ENCODE assay signal across 9 mouse cellular contexts in the genomic region with DNA sequence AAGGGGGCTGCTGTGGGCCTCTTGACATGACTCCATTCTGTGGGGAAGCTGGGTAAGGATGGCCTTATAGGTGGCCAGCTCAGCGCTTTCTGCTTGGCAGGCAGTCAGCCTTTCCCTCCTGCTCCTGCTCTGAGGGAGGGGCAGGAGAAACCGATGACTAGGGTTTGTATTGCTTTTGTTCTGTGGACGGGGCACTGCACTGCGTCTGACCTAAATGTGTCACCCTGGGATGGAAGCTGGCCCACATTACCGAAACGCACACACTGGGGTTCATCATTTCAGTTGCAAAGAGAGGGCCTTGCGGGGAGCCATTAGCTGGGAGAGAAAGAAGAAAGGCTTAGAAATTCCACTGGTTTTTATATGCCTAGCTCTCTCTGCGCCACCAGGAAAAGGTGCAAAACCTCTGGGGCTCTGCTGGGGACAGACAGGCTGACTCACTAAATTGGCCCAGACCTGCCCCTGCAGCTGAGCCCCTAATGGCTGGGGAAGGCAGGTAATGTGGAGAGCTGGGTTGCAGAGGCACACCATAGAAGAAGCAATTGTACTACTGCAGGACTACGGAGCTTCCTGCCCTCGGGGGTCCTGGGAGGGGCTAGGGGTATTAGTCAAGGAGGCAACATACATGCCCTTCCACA. TPM values are rescaled to one million over a fixed set of nuclear protein-coding genes. Genes with fewer than 3 reads are reported as not detected.
A peak's percentile ranks its signal among the peaks of the same experiment; 100 is the strongest.
DNase-seq lines count a peak whose midpoint lies in the region; ATAC-seq and TF ChIP-seq lines count a peak whose summit lies in the region.
"Had no signal": no experiment of that assay in that cellular context is flagged by ENCODE, and none has a peak within 500 bp of the region (broad histone marks: within the 10 kb centered on the region; RNA-seq: fewer than 3 reads in every experiment).

No protein-coding gene starts in this region.

- no peak for TF ChIP-seq POLR2A in brain, embryonic 14.5 days (IDR thresholded peaks at IDR 0.05; ENCODE audit: borderline replicate concordance, extremely low read depth, insufficient read depth, insufficient read length, poor library complexity, severe bottlenecking)

- H3K9ac ChIP-seq in heart, embryonic 13.5 days = peak overlapping the region; percentile 41
- no peak overlapping the region for H3K9ac ChIP-seq in midbrain, embryonic 12.5 days (replicated peaks)

- peak overlapping the region; percentile 39 for H3K4me2 ChIP-seq in heart, embryonic 13.5 days
- peak overlapping the region; percentile 15; the same call in 1 of the 2 replicates for H3K4me2 ChIP-seq in midbrain, embryonic 12.5 days (replicated peaks)

- no peaks in the 10 kb centered on the region for H3K27me3 ChIP-seq in heart, embryonic 13.5 days (replicated peaks)
- no peaks in the 10 kb centered on the region for H3K27me3 ChIP-seq in midbrain, embryonic 12.5 days

- peak; percentile 45 for DNase-seq in left cerebral cortex, postnatal 4 days
- no peak for DNase-seq in left cerebral cortex, adult 11 months (ENCODE audit: low spot score)
- DNase-seq in brain, embryonic 14.5 days (ENCODE audit: low read depth) = peak; percentile 86
- DNase-seq in frontal cortex, postnatal 36 days (ENCODE audit: low spot score in 2 of 2) = no peak
- DNase-seq in gastrocnemius, adult 18-20 months (ENCODE audit: low spot score) = no peak

- peaks cover 91% of the 10 kb centered on the region for H3K4me1 ChIP-seq in heart, embryonic 13.5 days
- H3K4me1 ChIP-seq in midbrain, embryonic 12.5 days = peaks cover 28% of the 10 kb centered on the region

- intact Hi-C loops in left cerebral cortex, postnatal 4 days (cut with DNase I) = no loop called here

- TF ChIP-seq CTCF in brain, embryonic 14.5 days (IDR thresholded peaks at IDR 0.05; ENCODE audit: borderline replicate concordance, extremely low read depth, insufficient read depth, insufficient read length) = no peak

- 18% methylated on average over 10 of the region's 10 CpGs for WGBS in heart, embryonic 13.5 days
- WGBS in midbrain, embryonic 12.5 days = 14% methylated on average over 10 of the region's 10 CpGs

- no peak overlapping the region for H3K4me3 ChIP-seq in heart, embryonic 13.5 days
- H3K4me3 ChIP-seq in midbrain, embryonic 12.5 days = no peak overlapping the region

- H3K27ac ChIP-seq in heart, embryonic 13.5 days (replicated peaks) = peak overlapping the region; percentile 75
- peak overlapping the region; percentile 64 for H3K27ac ChIP-seq in midbrain, embryonic 12.5 days (replicated peaks)
- H3K27ac ChIP-seq: macrophage had no signal

- H3K9me3 ChIP-seq in heart, embryonic 13.5 days = no peaks in the 10 kb centered on the region
- no peaks in the 10 kb centered on the region for H3K9me3 ChIP-seq in midbrain, embryonic 12.5 days

- no peak for ATAC-seq in heart, embryonic 13.5 days (ENCODE audit: extremely low read depth, insufficient number of reproducible peaks, low FRiP score, low TSS enrichment)
- peak; percentile 30; the same call in 1 of the 2 replicates for ATAC-seq in midbrain, embryonic 12.5 days (ENCODE audit: low FRiP score, low read depth)
- ATAC-seq in inflammation-experienced regulatory T-cells, adult 6 months = no peak

- H3K36me3 ChIP-seq in heart, embryonic 13.5 days = no peaks in the 10 kb centered on the region
- H3K36me3 ChIP-seq in midbrain, embryonic 12.5 days = no peaks in the 10 kb centered on the region

RNA-seq across cellular contexts. Expression of a gene that starts 55.3 kb away (rescaled TPM):
- 10 to 100 TPM; 52.0 to 57.8 TPM for total RNA-seq in left cerebral cortex, postnatal 4 days (2021)
- polyA plus RNA-seq in brain, embryonic 14.5 days (2012; rRNA removed) = 64.7 and 74.6 TPM in 2 replicates
- 11.9 and 12.2 TPM in 2 replicates for polyA plus RNA-seq in heart, embryonic 13.5 days (2015; fragmentation: Nextera tagmentation; extraction: Ambion mirVana)
- 29.1 and 31.3 TPM in 2 replicates for polyA plus RNA-seq in midbrain, embryonic 12.5 days (2016; fragmentation: Nextera tagmentation; extraction: Ambion mirVana)
- polyA plus RNA-seq in inflammation-experienced regulatory T-cells, adult 6 months (2017; shearing (Covaris generic)) = 10 to 100 TPM; 13.4 to 26.0 (median 22.9) TPM
- 10 to 100 TPM in 1 of 2 experiments, 1 to 10 TPM in 1; 7.6 to 12.1 TPM for total RNA-seq in gastrocnemius, adult 18-20 months (2021)

Comparison
In these comparisons a context has a peak if more than half of its experiments do, and no peak if none do; other contexts are left out.
1. DNase-seq: peak in left cerebral cortex, postnatal 4 days (single experiment) and brain, embryonic 14.5 days (single experiment); none in left cerebral cortex, adult 11 months (single experiment), frontal cortex, postnatal 36 days (0 of 2) and gastrocnemius, adult 18-20 months (single experiment).